Mouse (Mus musculus) layer of hippocampus, postnatal 14 days (tissue): ENCODE data around the gene Gm20509. TPM values are rescaled to one million over a fixed set of nuclear protein-coding genes. Genes with fewer than 3 reads are reported as not detected.

ENCODE experiments used
- total RNA-seq, 2 experiments: library from RNA; stranded (reverse); gene quantifications; 2 replicates each; pipeline ENCODE4 v1.2.3; 2021

Gene Gm20509
- total RNA-seq, 2 experiments from 2014 or later: 0.79 to 0.90 TPM

Other genes starting within 250 kb of the Gm20509 start
- 10 to 100 TPM; 26.0 to 28.6 TPM for gene Pygo1, start 176.8 kb upstream of the Gm20509 start, total RNA-seq
- 1 to 10 TPM; 2.8 to 2.9 TPM for gene Dyx1c1, start 143.7 kb upstream of the Gm20509 start, total RNA-seq
- gene Gm44503, start 143.6 kb upstream of the Gm20509 start, total RNA-seq: not detected
- gene Ccpg1os, start 117.1 kb upstream of the Gm20509 start, total RNA-seq: 10 to 100 TPM; 10.1 to 11.1 TPM
- gene Ccpg1, start 117.0 kb upstream of the Gm20509 start, total RNA-seq: 100 to 1,000 TPM; 135 to 140 TPM
- 10 to 100 TPM; 15.3 to 16.4 TPM for gene Pigb, start 62.1 kb upstream of the Gm20509 start, total RNA-seq
- gene Rab27a, start 57.6 kb upstream of the Gm20509 start, total RNA-seq: 1 to 10 TPM; 8.3 to 9.1 TPM
- gene Khdc3, start 634 bp upstream of the Gm20509 start, total RNA-seq: 1 to 10 TPM; 3.0 to 3.9 TPM
- gene Rsl24d1, start 11.0 kb downstream of the Gm20509 start, total RNA-seq: 10 to 100 TPM; 60.6 to 64.0 TPM